Mouse (Mus musculus) liver, embryonic 11.5 days (tissue): Measurements from ENCODE around the gene Olfr922. TPM values are rescaled to one million over a fixed set of nuclear protein-coding genes. Genes with fewer than 3 reads are reported as not detected.

ENCODE experiments used
- polyA plus RNA-seq: library from polyadenylated mRNA; unstranded; fragments of >200 nt; fragmentation: Nextera tagmentation; extraction: Ambion mirVana; gene quantifications from 2 replicates; pipeline ENCODE4 v1.2.1, GENCODE M21; 2014

The Olfr922 gene
- polyA plus RNA-seq, 1 experiment from 2014 or later = not detected

Other genes starting within 250 kb of the Olfr922 start
- not detected in 2 replicates for gene Olfr912, start 234.4 kb upstream of the Olfr922 start, polyA plus RNA-seq
- not detected in 2 replicates for gene Olfr913, start 221.9 kb upstream of the Olfr922 start, polyA plus RNA-seq
- gene Olfr914, start 209.5 kb upstream of the Olfr922 start, polyA plus RNA-seq = not detected in 2 replicates
- not detected in 2 replicates for gene Olfr916, start 154.7 kb upstream of the Olfr922 start, polyA plus RNA-seq
- not detected in 2 replicates for gene Olfr917, start 148.8 kb upstream of the Olfr922 start, polyA plus RNA-seq
- not detected in 2 replicates for gene Olfr918, start 140.0 kb upstream of the Olfr922 start, polyA plus RNA-seq
- not detected in 2 replicates for gene Olfr919, start 110.9 kb upstream of the Olfr922 start, polyA plus RNA-seq
- 11.1 and 11.4 TPM in 2 replicates for gene Vwa5a, start 96.3 kb upstream of the Olfr922 start, polyA plus RNA-seq
- gene Olfr920, start 62.3 kb upstream of the Olfr922 start, polyA plus RNA-seq = not detected in 2 replicates
- not detected in 2 replicates for gene Olfr921, start 41.5 kb upstream of the Olfr922 start, polyA plus RNA-seq
- gene Olfr923, start 11.9 kb downstream of the Olfr922 start, polyA plus RNA-seq = not detected in 2 replicates
- not detected in 2 replicates for gene Olfr924, start 29.8 kb downstream of the Olfr922 start, polyA plus RNA-seq
- gene Olfr26, start 40.4 kb downstream of the Olfr922 start, polyA plus RNA-seq = not detected in 2 replicates
- gene Olfr926, start 62.5 kb downstream of the Olfr922 start, polyA plus RNA-seq = not detected in 2 replicates
- gene Olfr930, start 115.2 kb downstream of the Olfr922 start, polyA plus RNA-seq = not detected in 2 replicates
- not detected in 2 replicates for gene Olfr933, start 157.7 kb downstream of the Olfr922 start, polyA plus RNA-seq
- gene Olfr934, start 173.7 kb downstream of the Olfr922 start, polyA plus RNA-seq = not detected in 2 replicates
- gene Olfr935, start 185.1 kb downstream of the Olfr922 start, polyA plus RNA-seq = not detected in 2 replicates
- gene Olfr146, start 208.8 kb downstream of the Olfr922 start, polyA plus RNA-seq = not detected in 2 replicates